Mouse (Mus musculus) myocyte (in vitro differentiated cells): ENCODE data around the gene Cyp1a1. TPM values are rescaled to one million over a fixed set of nuclear protein-coding genes. Genes with fewer than 3 reads are reported as not detected.

Experiments
- H3K27me3 ChIP-seq: one replicate; pipeline ENCODE4 v1.6.1; 2011; ENCODE audit not compliant: control insufficient read depth, insufficient read depth, insufficient read length
- H3K36me3 ChIP-seq: one replicate; pipeline ENCODE4 v1.6.1; 2011; ENCODE audit not compliant: control insufficient read depth, insufficient read depth
- H3K4me2 ChIP-seq: one replicate; pipeline ENCODE4 v1.6.1; 2011; ENCODE audit warnings: low read depth, control low read depth
- H3K4me3 ChIP-seq: one replicate; pipeline ENCODE4 v1.5.1; 2011; ENCODE audit warnings: mild to moderate bottlenecking, control low read depth, moderate library complexity
- H3K79me2 ChIP-seq: one replicate; pipeline ENCODE4 v1.6.1; 2011; ENCODE audit not compliant: control insufficient read depth, insufficient read depth
- H3ac ChIP-seq: one replicate; pipeline ENCODE4 v1.6.1; 2011; ENCODE audit not compliant: control insufficient read depth, insufficient read length
- CEBPB ChIP-seq: IDR thresholded peaks from 2 replicates; pipeline ENCODE4 v1.6.1; 2011; ENCODE audit warnings: mild to moderate bottlenecking, moderate library complexity; ENCODE audit not compliant: poor library complexity, insufficient read depth, severe bottlenecking
- E2F4 ChIP-seq: IDR thresholded peaks from one replicate; pipeline ENCODE4 v1.6.1; 2011; ENCODE audit warnings: mild to moderate bottlenecking, control low read depth, moderate library complexity; ENCODE audit not compliant: insufficient read depth
- MAX ChIP-seq: IDR thresholded peaks from one replicate; pipeline ENCODE4 v1.6.1; 2011; ENCODE audit warnings: low read depth, mild to moderate bottlenecking, control low read depth
- MYOD1 ChIP-seq, 3 experiments: IDR thresholded peaks; one replicate each; pipeline ENCODE4 v1.6.1; 2011; ENCODE audit warnings: control low read depth in 2 of 3, low read depth in 2 of 3, mild to moderate bottlenecking in 2 of 3, moderate library complexity in 1 of 3; ENCODE audit not compliant: insufficient read length in 2 of 3, control insufficient read depth in 1 of 3
- MYOG ChIP-seq, 3 experiments: IDR thresholded peaks; one replicate each; pipeline ENCODE4 v1.6.1; 2011; ENCODE audit warnings: control low read depth in 2 of 3, low read depth in 2 of 3, mild to moderate bottlenecking in 2 of 3; ENCODE audit not compliant: insufficient read length in 2 of 3, control insufficient read depth in 1 of 3, insufficient read depth in 1 of 3
- POLR2A ChIP-seq: IDR thresholded peaks from one replicate; pipeline ENCODE4 v1.6.1; 2011; ENCODE audit warnings: low read depth, mild to moderate bottlenecking, control low read depth, moderate library complexity; ENCODE audit not compliant: insufficient read length
- POLR2AphosphoS2 ChIP-seq: IDR thresholded peaks from one replicate; pipeline ENCODE4 v1.6.1; 2011; ENCODE audit warnings: low read depth, control low read depth; ENCODE audit not compliant: insufficient read length
- REST ChIP-seq: IDR thresholded peaks from one replicate; pipeline ENCODE4 v1.6.1; 2011; ENCODE audit warnings: mild to moderate bottlenecking, control low read depth, moderate library complexity; ENCODE audit not compliant: insufficient read depth, insufficient read length
- SRF ChIP-seq: IDR thresholded peaks from one replicate; pipeline ENCODE4 v1.6.1; 2011; ENCODE audit warnings: low read depth; ENCODE audit not compliant: control insufficient read depth, insufficient read length
- TCF12 ChIP-seq: IDR thresholded peaks from one replicate; pipeline ENCODE4 v1.6.1; 2011; ENCODE audit warnings: mild to moderate bottlenecking, control low read depth; ENCODE audit not compliant: poor library complexity, insufficient read depth, severe bottlenecking
- TCF3 ChIP-seq: IDR thresholded peaks from one replicate; pipeline ENCODE4 v1.6.1; 2011; ENCODE audit warnings: low read depth, control low read depth; ENCODE audit not compliant: insufficient read length
- USF1 ChIP-seq: IDR thresholded peaks from one replicate; pipeline ENCODE4 v1.6.1; 2011; ENCODE audit warnings: low read depth, mild to moderate bottlenecking, control low read depth, moderate library complexity
- polyA plus RNA-seq: library from polyadenylated mRNA; unstranded; fragments of >200 nt; fragmentation: generic; extraction: Trizol; gene quantifications from one replicate; pipeline ENCODE4 v1.2.1, GENCODE M21; 2012; ENCODE audit warnings: missing spikeins

The Cyp1a1 gene
- polyA plus RNA-seq, 1 experiment, result not detected

- Histone ChIP-seq H3K36me3 (peaks cover 9% of the 10 kb centered on the region), H3K27me3 (no peaks in the 10 kb centered on the region), H3K79me2 (peaks cover 19% of the 10 kb centered on the region), H3K4me2 (no peak overlapping the region), H3K4me3 (no peak overlapping the region), H3ac (no peak overlapping the region)
- no peak for TF ChIP-seq TCF3
- no peak for TF ChIP-seq REST
Measured at GRCm38 (mm10) chr9:57728312-57728711, 40.6 kb downstream of the Cyp1a1 start.

GRCm38 (mm10) chr9:57733606-57734005 lies 45.9 kb downstream of the Cyp1a1 start:
- H3K4me2 ChIP-seq, result no peak overlapping the region
- TF ChIP-seq REST (no peak), SRF (no peak), MYOD1 (IDR thresholded peaks at IDR 0.05; ENCODE audit: control insufficient read depth in 1 of 3, insufficient read length in 2 of 3, low read depth in 2 of 3) (no peak), POLR2AphosphoS2 (no peak), MAX (no peak)
- H3K4me3 ChIP-seq, result no peak overlapping the region
- no peaks in the 10 kb centered on the region for H3K27me3 ChIP-seq
- H3K79me2 ChIP-seq, result peaks cover 22% of the 10 kb centered on the region
- no peak overlapping the region for H3ac ChIP-seq
- peaks cover 11% of the 10 kb centered on the region for H3K36me3 ChIP-seq

- TF ChIP-seq TCF3 (no peak), MAX (no peak), TCF12 (no peak), SRF (no peak)
- peaks cover 11% of the 10 kb centered on the region for H3K36me3 ChIP-seq
Measured at GRCm38 (mm10) chr9:57739863-57740262, 52.1 kb downstream of the Cyp1a1 start.

GRCm38 (mm10) chr9:57744462-57745091 lies 56.8 kb downstream of the Cyp1a1 start:
- H3K4me3 ChIP-seq, result no peak overlapping the region
- H3K4me2 ChIP-seq, result no peak overlapping the region
- H3K79me2 ChIP-seq, result no peaks in the 10 kb centered on the region
- TF ChIP-seq MYOD1 (IDR thresholded peaks at IDR 0.05; ENCODE audit: control insufficient read depth in 1 of 3, insufficient read length in 2 of 3, low read depth in 2 of 3), result no peak
- TF ChIP-seq MAX, result no peak
- TF ChIP-seq CEBPB, result no peak
- no peak for TF ChIP-seq SRF
- no peak for TF ChIP-seq TCF3
- TF ChIP-seq E2F4, result no peak
- no peak for TF ChIP-seq TCF12
- no peak for TF ChIP-seq USF1
- TF ChIP-seq MYOG (IDR thresholded peaks at IDR 0.05; ENCODE audit: control insufficient read depth in 1 of 3, insufficient read depth in 1 of 3, insufficient read length in 2 of 3, low read depth in 2 of 3), result no peak
- no peak for TF ChIP-seq REST
- no peak for TF ChIP-seq POLR2A
- TF ChIP-seq POLR2AphosphoS2, result no peak
- H3K36me3 ChIP-seq, result peaks cover 35% of the 10 kb centered on the region
- no peaks in the 10 kb centered on the region for H3K27me3 ChIP-seq
- H3ac ChIP-seq, result no peak overlapping the region

More at GRCm38 (mm10) chr9:57739863-57740262, 52.1 kb downstream of the Cyp1a1 start:
- H3K4me2 ChIP-seq, result no peak overlapping the region
- H3K79me2 ChIP-seq, result no peaks in the 10 kb centered on the region
- no peaks in the 10 kb centered on the region for H3K27me3 ChIP-seq
- H3ac ChIP-seq, result no peak overlapping the region
- H3K4me3 ChIP-seq, result no peak overlapping the region

GRCm38 (mm10) chr9:57747067-57747466 lies 59.3 kb downstream of the Cyp1a1 start:
- no peak overlapping the region for H3K4me3 ChIP-seq
- peaks cover 47% of the 10 kb centered on the region for H3K36me3 ChIP-seq
- TF ChIP-seq MAX, result no peak
- no peak for TF ChIP-seq TCF12
- no peak for TF ChIP-seq POLR2AphosphoS2
- TF ChIP-seq POLR2A, result no peak
- no peak for TF ChIP-seq CEBPB
- no peak for TF ChIP-seq TCF3
- TF ChIP-seq REST, result no peak
- TF ChIP-seq USF1, result no peak
- TF ChIP-seq E2F4, result no peak
- no peak for TF ChIP-seq SRF
- no peak overlapping the region for H3ac ChIP-seq
- H3K4me2 ChIP-seq, result no peak overlapping the region
- no peaks in the 10 kb centered on the region for H3K27me3 ChIP-seq
- H3K79me2 ChIP-seq, result no peaks in the 10 kb centered on the region

- no peaks in the 10 kb centered on the region for H3K79me2 ChIP-seq
- TF ChIP-seq REST, result no peak
- peak; percentile 32 for TF ChIP-seq POLR2AphosphoS2
- TF ChIP-seq USF1, result no peak
- no peak overlapping the region for H3K4me3 ChIP-seq
- no peak overlapping the region for H3ac ChIP-seq
- H3K36me3 ChIP-seq, result peaks cover 53% of the 10 kb centered on the region
- H3K27me3 ChIP-seq, result no peaks in the 10 kb centered on the region
- H3K4me2 ChIP-seq, result no peak overlapping the region
Measured at GRCm38 (mm10) chr9:57748137-57748536, 60.4 kb downstream of the Cyp1a1 start.
